Mouse (Mus musculus): ENCODE data around the gene Capn12.

DNA sequence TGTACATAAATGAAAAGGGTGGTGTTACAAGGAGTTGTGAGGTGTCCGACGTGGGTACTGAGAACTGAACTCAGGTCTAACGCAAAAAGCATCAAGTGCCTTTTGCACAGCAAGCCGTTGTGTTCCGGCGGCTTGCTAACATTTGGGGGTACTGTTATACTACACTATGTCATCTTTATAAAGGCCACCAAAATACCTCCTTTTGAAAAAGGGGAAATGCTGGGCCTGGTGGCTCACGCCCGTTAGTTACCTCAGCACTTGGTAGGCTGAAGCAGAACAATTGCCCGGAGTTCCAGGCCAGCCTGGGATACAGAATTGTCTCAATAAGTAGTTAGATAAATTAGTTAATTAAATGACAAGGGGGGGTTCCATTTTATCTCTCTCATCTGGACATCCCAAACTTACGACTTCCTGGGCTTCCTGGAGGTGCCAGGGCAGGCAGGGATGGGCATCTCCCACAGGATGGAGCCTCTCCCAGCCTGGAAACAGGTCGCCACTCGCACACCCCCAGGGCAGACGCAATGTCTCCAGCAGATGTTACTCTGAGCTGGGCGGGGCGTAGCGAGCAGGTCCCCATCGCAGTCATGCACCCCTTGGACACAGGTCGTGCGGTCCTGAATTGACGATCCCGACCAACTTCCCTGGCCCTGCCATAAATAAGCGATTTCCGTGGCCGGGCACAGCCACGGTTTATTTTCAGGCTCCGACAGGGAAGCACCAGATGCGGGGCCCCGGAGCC, 14.3 kb upstream of the Capn12 start:
- no peak for TF ChIP-seq POLR2A (IDR thresholded peaks at IDR 0.05; ENCODE audit: extremely low read depth, insufficient read depth, low read length)
- TF ChIP-seq CTCF (IDR thresholded peaks at IDR 0.05; ENCODE audit: low read depth, low read length): no peak

Data from liver, adult 2 months (tissue).